Mouse (Mus musculus): ENCODE data around the gene C9. TPM values are rescaled to one million over a fixed set of nuclear protein-coding genes. Genes with fewer than 3 reads are reported as not detected.

Gene C9
- total and polyA plus RNA-seq, 3 experiments: not detected

- H3K79me2 ChIP-seq (replicated peaks; ENCODE audit: control insufficient read depth, extremely low read depth, insufficient read depth, poor library complexity, severe bottlenecking): no peaks in the 10 kb centered on the region
- no peak for DNase-seq (ENCODE audit: extremely low read depth)
- no peak overlapping the region for H3K4me2 ChIP-seq (ENCODE audit: insufficient read depth, low read depth, poor library complexity, severe bottlenecking)
- no peak for TF ChIP-seq ETS1 (conservative IDR thresholded peaks at IDR 0.05; ENCODE audit: low read depth, low read length)
- in situ Hi-C loops (cut with MboI; ENCODE audit: low pct_ligation_motif_present, low pct_unique_long_range_greater_than_20kb, low sequenced_read_pairs): loop anchor here (25.0 kb wide), 1 partner anchor 201 kb away; no protein-coding TSS in a partner anchor
- H3K4me1 ChIP-seq (ENCODE audit: control insufficient read depth in 1 of 2, insufficient read depth in 2 of 2): no peaks in the 10 kb centered on the region
- H3K9ac ChIP-seq (ENCODE audit: insufficient read depth, low read depth): no peak overlapping the region
- no peaks in the 10 kb centered on the region for H3K36me3 ChIP-seq (replicated peaks in 1 of 2; ENCODE audit: control insufficient read depth in 1 of 2, insufficient read depth in 1 of 2, low read length in 1 of 2)
- no peak overlapping the region for H3K27ac ChIP-seq (ENCODE audit: insufficient read depth, low read depth)
- no peak overlapping the region for H3K4me3 ChIP-seq (replicated peaks in 1 of 3; ENCODE audit: low read depth in 2 of 3, low read length in 2 of 3, poor library complexity in 1 of 3)
- H3K9me3 ChIP-seq (replicated peaks; ENCODE audit: low read length): no peaks in the 10 kb centered on the region
- dilution Hi-C loops (cut with MboI; ENCODE audit: extremely low pct_ligation_motif_present, extremely low pct_unique_long_range_greater_than_20kb, low sequenced_read_pairs): no loop called here
- H3K27me3 ChIP-seq (replicated peaks): no peaks in the 10 kb centered on the region
These were observed 6.4 kb upstream of the C9 start for GRCm38 (mm10) chr15:6438685-6439084.

- Histone ChIP-seq H3K79me2 (replicated peaks; ENCODE audit: control insufficient read depth, extremely low read depth, insufficient read depth, poor library complexity, severe bottlenecking) (no peaks in the 10 kb centered on the region), H3K27ac (ENCODE audit: insufficient read depth, low read depth) (no peak overlapping the region), H3K27me3 (replicated peaks) (no peaks in the 10 kb centered on the region), H3K4me2 (ENCODE audit: insufficient read depth, low read depth, poor library complexity, severe bottlenecking) (no peak overlapping the region), H3K9me3 (replicated peaks; ENCODE audit: low read length) (no peaks in the 10 kb centered on the region), H3K9ac (ENCODE audit: insufficient read depth, low read depth) (no peak overlapping the region), H3K4me1 (ENCODE audit: control insufficient read depth in 1 of 2, insufficient read depth in 2 of 2) (no peaks in the 10 kb centered on the region), H3K36me3 (replicated peaks in 1 of 2; ENCODE audit: control insufficient read depth in 1 of 2, insufficient read depth in 1 of 2, low read length in 1 of 2) (no peaks in the 10 kb centered on the region), H3K4me3 (replicated peaks in 1 of 3; ENCODE audit: low read depth in 2 of 3, low read length in 2 of 3, poor library complexity in 1 of 3) (no peak overlapping the region)
- no peak for TF ChIP-seq ZC3H11A (IDR thresholded peaks at IDR 0.05; ENCODE audit: low read depth, low read length)
- no peak for TF ChIP-seq CHD1 (IDR thresholded peaks at IDR 0.05; ENCODE audit: low read depth, low read length)
- no peak for TF ChIP-seq CTCF (conservative IDR thresholded peaks at IDR 0.05 in 1 of 2, IDR thresholded peaks at IDR 0.05 in 1 of 2; ENCODE audit: low read depth in 2 of 2, low read length in 2 of 2)
- TF ChIP-seq SIN3A (IDR thresholded peaks at IDR 0.05; ENCODE audit: low read length): no peak
- no peak for TF ChIP-seq UBTF (IDR thresholded peaks at IDR 0.05; ENCODE audit: low read depth, low read length)
- no peak for TF ChIP-seq SMC3 (IDR thresholded peaks at IDR 0.05; ENCODE audit: low read depth, low read length)
- no peak for TF ChIP-seq ZMIZ1 (IDR thresholded peaks at IDR 0.05; ENCODE audit: low read depth, low read length)
- no peak for TF ChIP-seq MAX (IDR thresholded peaks at IDR 0.05; ENCODE audit: low read length)
- no peak for TF ChIP-seq E2F4 (IDR thresholded peaks at IDR 0.05; ENCODE audit: insufficient replicate concordance, low read depth, low read length)
- TF ChIP-seq RCOR1 (conservative IDR thresholded peaks at IDR 0.05; ENCODE audit: low read depth, low read length): no peak
- TF ChIP-seq TCF12 (IDR thresholded peaks at IDR 0.05; ENCODE audit: low read depth, low read length): no peak
- TF ChIP-seq JUND (conservative IDR thresholded peaks at IDR 0.05; ENCODE audit: low read depth, low read length): no peak
- in situ Hi-C loops (cut with MboI; ENCODE audit: low pct_ligation_motif_present, low pct_unique_long_range_greater_than_20kb, low sequenced_read_pairs): loop anchor here (25.0 kb wide), 1 partner anchor 207 kb away; no protein-coding TSS in a partner anchor
- DNase-seq (ENCODE audit: extremely low read depth): no peak
- dilution Hi-C loops (cut with MboI; ENCODE audit: extremely low pct_ligation_motif_present, extremely low pct_unique_long_range_greater_than_20kb, low sequenced_read_pairs): no loop called here
These were observed 675 bp upstream of the C9 start for GRCm38 (mm10) chr15:6444452-6444851.

- Histone ChIP-seq H3K9me3 (replicated peaks; ENCODE audit: low read length) (no peaks in the 10 kb centered on the region), H3K79me2 (replicated peaks; ENCODE audit: control insufficient read depth, extremely low read depth, insufficient read depth, poor library complexity, severe bottlenecking) (no peaks in the 10 kb centered on the region), H3K4me2 (ENCODE audit: insufficient read depth, low read depth, poor library complexity, severe bottlenecking) (no peak overlapping the region), H3K4me1 (ENCODE audit: control insufficient read depth in 1 of 2, insufficient read depth in 2 of 2) (no peaks in the 10 kb centered on the region), H3K9ac (ENCODE audit: insufficient read depth, low read depth) (no peak overlapping the region), H3K36me3 (replicated peaks in 1 of 2; ENCODE audit: control insufficient read depth in 1 of 2, insufficient read depth in 1 of 2, low read length in 1 of 2) (no peaks in the 10 kb centered on the region), H3K4me3 (replicated peaks in 1 of 3; ENCODE audit: low read depth in 2 of 3, low read length in 2 of 3, poor library complexity in 1 of 3) (no peak overlapping the region), H3K27ac (ENCODE audit: insufficient read depth, low read depth) (no peak overlapping the region), H3K27me3 (replicated peaks) (no peaks in the 10 kb centered on the region)
- no peak for DNase-seq (ENCODE audit: extremely low read depth)
- in situ Hi-C loops (cut with MboI; ENCODE audit: low pct_ligation_motif_present, low pct_unique_long_range_greater_than_20kb, low sequenced_read_pairs) (loop anchor here (25.0 kb wide), 1 partner anchor 209 kb away; no protein-coding TSS in a partner anchor), dilution Hi-C loops (cut with MboI; ENCODE audit: extremely low pct_ligation_motif_present, extremely low pct_unique_long_range_greater_than_20kb, low sequenced_read_pairs) (no loop called here)
- no peak for TF ChIP-seq MAZ (IDR thresholded peaks at IDR 0.05; ENCODE audit: low read depth, low read length)
- TF ChIP-seq BHLHE40 (IDR thresholded peaks at IDR 0.05; ENCODE audit: low read depth, low read length): no peak
- no peak for TF ChIP-seq MAX (IDR thresholded peaks at IDR 0.05; ENCODE audit: low read length)
- no peak for TF ChIP-seq TCF12 (IDR thresholded peaks at IDR 0.05; ENCODE audit: low read depth, low read length)
- no peak for TF ChIP-seq NELFE (IDR thresholded peaks at IDR 0.05; ENCODE audit: low read depth, low read length)
- no peak for TF ChIP-seq PAX5 (IDR thresholded peaks at IDR 0.05; ENCODE audit: low read length)
- TF ChIP-seq USF2 (conservative IDR thresholded peaks at IDR 0.05; ENCODE audit: low read depth, low read length): no peak
- no peak for TF ChIP-seq RCOR1 (conservative IDR thresholded peaks at IDR 0.05; ENCODE audit: low read depth, low read length)
- TF ChIP-seq EP300 (IDR thresholded peaks at IDR 0.05; ENCODE audit: low read length): no peak
- no peak for TF ChIP-seq CHD1 (IDR thresholded peaks at IDR 0.05; ENCODE audit: low read depth, low read length)
- TF ChIP-seq ELF1 (IDR thresholded peaks at IDR 0.05; ENCODE audit: low read depth, low read length): no peak
- no peak for TF ChIP-seq SMC3 (IDR thresholded peaks at IDR 0.05; ENCODE audit: low read depth, low read length)
- no peak for TF ChIP-seq CTCF (conservative IDR thresholded peaks at IDR 0.05 in 1 of 2, IDR thresholded peaks at IDR 0.05 in 1 of 2; ENCODE audit: low read depth in 2 of 2, low read length in 2 of 2)
- no peak for TF ChIP-seq ZC3H11A (IDR thresholded peaks at IDR 0.05; ENCODE audit: low read depth, low read length)
- TF ChIP-seq JUND (conservative IDR thresholded peaks at IDR 0.05; ENCODE audit: low read depth, low read length): no peak
- no peak for TF ChIP-seq USF1 (IDR thresholded peaks at IDR 0.05; ENCODE audit: low read depth, low read length)
- TF ChIP-seq MXI1 (IDR thresholded peaks at IDR 0.05; ENCODE audit: low read depth, low read length): no peak
- no peak for TF ChIP-seq TBP (conservative IDR thresholded peaks at IDR 0.05; ENCODE audit: low read depth, low read length)
- TF ChIP-seq IRF4 (IDR thresholded peaks at IDR 0.05; ENCODE audit: low read depth, low read length): no peak
These were observed 1.1 kb downstream of the C9 start for GRCm38 (mm10) chr15:6446181-6446580.
